Mouse (Mus musculus): ENCODE results near the gene Creb3l1. TPM values are rescaled to one million over a fixed set of nuclear protein-coding genes. Genes with fewer than 3 reads are reported as not detected.

Gene Creb3l1
- polyA plus RNA-seq, 1 experiment, result 1.7 TPM

DNA sequence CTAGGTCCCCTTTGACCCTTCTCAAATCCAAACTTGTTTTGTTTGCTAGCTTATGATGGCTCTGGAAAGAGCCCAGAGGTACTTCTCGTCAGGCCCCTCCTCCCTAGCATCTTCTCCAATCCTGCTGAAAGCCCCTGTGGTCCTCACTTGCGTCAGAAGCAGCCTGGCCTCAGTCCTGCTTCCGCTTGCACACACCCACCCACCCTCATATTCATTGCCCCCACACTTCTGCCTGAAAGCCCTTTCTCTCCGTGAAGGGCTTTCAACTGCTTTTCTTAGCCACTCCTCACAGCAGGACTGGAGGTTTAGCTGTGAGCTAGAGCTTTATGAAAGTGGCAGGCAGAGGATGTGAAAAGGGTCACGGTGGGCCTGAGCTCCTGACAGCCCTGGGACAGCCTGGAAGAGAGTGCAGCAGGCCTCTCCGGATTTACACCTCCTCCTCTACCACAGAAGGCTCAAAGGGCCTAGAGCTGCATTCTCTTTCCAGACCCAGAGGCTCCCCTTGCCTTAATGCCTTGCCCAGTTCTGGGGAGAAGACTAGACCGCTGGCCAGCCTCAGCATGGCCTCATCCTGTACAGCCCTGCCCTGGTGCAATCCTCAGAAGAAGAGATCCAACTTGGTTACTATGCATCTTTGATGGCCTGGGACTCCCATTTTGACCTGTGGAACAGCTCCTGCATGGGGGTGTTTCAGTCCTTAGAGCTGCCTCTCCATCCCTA lies 50.7 kb downstream of the Creb3l1 start:
- no peak overlapping the region for H3K27ac ChIP-seq (ENCODE audit: control insufficient read depth, insufficient read depth, low read depth, low read length, poor library complexity)
- TF ChIP-seq CTCF (IDR thresholded peaks at IDR 0.05; ENCODE audit: control insufficient read depth, insufficient read depth, low read length), result no peak
- TF ChIP-seq POLR2A (IDR thresholded peaks at IDR 0.05; ENCODE audit: borderline replicate concordance, control insufficient read depth, low read depth, low read length), result no peak
- 76% methylated on average over 7 of the region's 7 CpGs for WGBS
- no peaks in the 10 kb centered on the region for H3K4me1 ChIP-seq (ENCODE audit: control insufficient read depth, insufficient read depth, low read length)
- H3K4me3 ChIP-seq (replicated peaks; ENCODE audit: control insufficient read depth, low read depth, low read length), result no peak overlapping the region

DNA sequence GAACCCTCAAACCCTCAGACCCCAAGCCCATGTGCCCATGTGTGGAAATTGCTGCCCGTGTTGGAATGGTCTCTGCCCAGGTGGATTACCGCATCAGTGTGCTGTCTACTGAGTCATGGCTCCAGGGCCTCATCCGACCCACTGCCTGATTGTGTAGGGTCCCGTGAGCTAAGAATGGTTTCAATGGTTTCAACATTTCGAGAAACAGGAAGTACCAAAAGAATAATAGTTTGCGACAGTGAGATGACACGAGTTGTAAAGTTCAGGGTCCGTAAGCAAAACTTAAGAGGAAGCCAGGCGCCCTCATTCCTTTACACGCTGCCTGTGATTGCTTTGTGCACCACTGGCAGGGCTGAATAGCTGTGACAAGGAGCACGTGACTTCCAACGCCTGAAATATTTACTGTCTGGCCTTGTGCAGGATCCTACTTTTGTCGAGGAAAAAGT lies 52.2 kb downstream of the Creb3l1 start:
- 1% methylated on average over 13 of the region's 13 CpGs for WGBS
- Histone ChIP-seq H3K4me3 (replicated peaks; ENCODE audit: control insufficient read depth, low read depth, low read length) (peak overlapping the region; percentile 10), H3K27ac (ENCODE audit: control insufficient read depth, insufficient read depth, low read depth, low read length, poor library complexity) (peak overlapping the region; percentile 72), H3K4me1 (ENCODE audit: control insufficient read depth, insufficient read depth, low read length) (peaks cover 1% of the 10 kb centered on the region; the same call in 1 of the 2 replicates)
- TF ChIP-seq POLR2A (IDR thresholded peaks at IDR 0.05; ENCODE audit: borderline replicate concordance, control insufficient read depth, low read depth, low read length) (no peak), CTCF (IDR thresholded peaks at IDR 0.05; ENCODE audit: control insufficient read depth, insufficient read depth, low read length) (no peak)

DNA sequence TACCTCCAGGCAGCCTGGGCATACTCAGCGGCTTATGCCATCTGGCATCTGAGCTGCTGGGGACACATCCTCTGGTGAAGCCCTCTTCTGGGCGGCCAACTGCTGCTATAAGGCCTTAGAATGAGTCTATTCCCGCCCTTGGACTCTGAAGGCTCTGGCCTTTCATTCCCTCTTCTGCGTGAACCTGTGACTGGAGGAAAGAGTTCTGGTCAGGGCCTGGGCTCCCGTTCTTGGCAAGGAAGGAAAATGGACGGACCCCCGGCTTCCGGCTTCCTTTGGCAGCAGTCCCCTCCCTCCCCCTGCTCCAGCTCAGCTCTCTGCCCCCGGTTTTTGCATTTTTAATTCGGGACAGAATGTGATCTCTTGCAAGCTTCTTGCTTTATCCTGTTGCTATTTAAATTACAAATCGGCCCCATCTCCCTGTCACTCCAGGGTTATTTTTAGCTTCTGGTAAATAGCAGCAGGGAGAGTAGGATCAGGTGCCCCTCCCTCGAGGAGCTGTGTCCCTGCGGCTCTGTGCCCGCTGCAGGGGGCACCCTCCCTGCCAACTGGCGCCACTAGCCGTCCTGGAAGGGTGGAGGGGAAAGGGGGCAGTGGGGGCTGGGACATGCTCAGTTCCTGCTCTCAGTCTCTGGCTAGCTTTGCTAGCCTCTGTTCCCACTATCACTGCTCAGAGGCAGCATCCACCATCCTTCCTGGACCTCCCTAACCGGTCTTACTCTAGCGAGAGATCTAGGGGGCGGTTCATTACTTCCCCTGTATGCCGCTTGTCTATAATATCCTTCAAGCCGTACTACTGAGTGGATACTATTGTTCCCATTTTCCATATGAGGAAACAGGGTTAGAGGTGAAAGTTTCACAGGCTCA lies 52.8 kb downstream of the Creb3l1 start:
- peak overlapping the region; percentile 72 for H3K27ac ChIP-seq (ENCODE audit: control insufficient read depth, insufficient read depth, low read depth, low read length, poor library complexity)
- peaks cover 4% of the 10 kb centered on the region for H3K4me1 ChIP-seq (ENCODE audit: control insufficient read depth, insufficient read depth, low read length)
- TF ChIP-seq CTCF (IDR thresholded peaks at IDR 0.05; ENCODE audit: control insufficient read depth, insufficient read depth, low read length), result no peak
- no peak for TF ChIP-seq POLR2A (IDR thresholded peaks at IDR 0.05; ENCODE audit: borderline replicate concordance, control insufficient read depth, low read depth, low read length)
- 24% methylated on average over 21 of the region's 21 CpGs for WGBS
- peak overlapping the region; percentile 10 for H3K4me3 ChIP-seq (replicated peaks; ENCODE audit: control insufficient read depth, low read depth, low read length)

DNA sequence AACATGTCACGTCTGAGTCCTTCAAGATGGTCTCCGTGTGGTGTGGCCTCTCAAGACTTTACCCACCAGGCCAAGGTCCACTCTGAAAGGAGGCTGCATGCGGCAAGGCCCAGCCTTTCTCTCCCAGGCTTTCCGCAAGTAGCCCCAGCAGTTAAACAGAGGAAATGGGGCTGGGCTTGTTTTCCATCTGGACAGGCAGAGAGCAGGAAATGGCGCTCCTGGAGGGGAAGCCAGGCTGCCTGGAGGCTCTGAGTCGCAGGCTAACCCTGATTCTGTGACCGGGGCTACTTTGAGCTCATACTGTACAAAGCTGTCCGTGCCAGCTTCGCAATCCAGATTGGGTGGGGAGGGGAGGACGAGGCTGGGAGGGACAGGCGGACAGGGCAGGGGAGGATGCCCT lies 56.3 kb downstream of the Creb3l1 start:
- 53% methylated on average over 11 of the region's 11 CpGs for WGBS
- no peak overlapping the region for H3K4me3 ChIP-seq (replicated peaks; ENCODE audit: control insufficient read depth, low read depth, low read length)
- no peak for TF ChIP-seq POLR2A (IDR thresholded peaks at IDR 0.05; ENCODE audit: borderline replicate concordance, control insufficient read depth, low read depth, low read length)
- no peak for TF ChIP-seq CTCF (IDR thresholded peaks at IDR 0.05; ENCODE audit: control insufficient read depth, insufficient read depth, low read length)
- H3K4me1 ChIP-seq (ENCODE audit: control insufficient read depth, insufficient read depth, low read length), result peaks cover 7% of the 10 kb centered on the region
- H3K27ac ChIP-seq (ENCODE audit: control insufficient read depth, insufficient read depth, low read depth, low read length, poor library complexity), result no peak overlapping the region

DNA sequence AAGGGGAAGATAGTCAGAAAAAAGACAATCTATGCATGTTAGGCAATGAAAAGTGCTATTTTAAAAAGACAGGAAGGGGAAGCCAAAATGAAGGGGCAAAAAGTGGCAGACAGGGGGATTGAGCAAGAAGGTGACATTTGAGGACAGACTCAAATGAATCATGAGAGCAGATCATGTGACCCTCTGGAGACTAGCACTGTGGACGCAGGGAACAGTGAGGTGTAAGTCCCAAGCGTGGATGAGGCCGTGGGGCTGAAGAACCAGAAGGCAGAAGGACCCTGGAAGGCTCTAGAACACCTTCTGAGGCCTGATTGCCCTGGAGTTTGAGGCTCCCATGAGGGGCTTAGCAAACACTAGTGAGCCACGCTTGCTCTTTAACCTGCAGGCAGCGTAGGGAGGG lies 57.9 kb downstream of the Creb3l1 start:
- Histone ChIP-seq H3K4me1 (ENCODE audit: control insufficient read depth, insufficient read depth, low read length) (peaks cover 9% of the 10 kb centered on the region), H3K4me3 (replicated peaks; ENCODE audit: control insufficient read depth, low read depth, low read length) (no peak overlapping the region), H3K27ac (ENCODE audit: control insufficient read depth, insufficient read depth, low read depth, low read length, poor library complexity) (peak overlapping the region; percentile 42)
- TF ChIP-seq POLR2A (IDR thresholded peaks at IDR 0.05; ENCODE audit: borderline replicate concordance, control insufficient read depth, low read depth, low read length), result no peak
- no peak for TF ChIP-seq CTCF (IDR thresholded peaks at IDR 0.05; ENCODE audit: control insufficient read depth, insufficient read depth, low read length)
- WGBS, result 43% methylated on average over 5 of the region's 5 CpGs

DNA sequence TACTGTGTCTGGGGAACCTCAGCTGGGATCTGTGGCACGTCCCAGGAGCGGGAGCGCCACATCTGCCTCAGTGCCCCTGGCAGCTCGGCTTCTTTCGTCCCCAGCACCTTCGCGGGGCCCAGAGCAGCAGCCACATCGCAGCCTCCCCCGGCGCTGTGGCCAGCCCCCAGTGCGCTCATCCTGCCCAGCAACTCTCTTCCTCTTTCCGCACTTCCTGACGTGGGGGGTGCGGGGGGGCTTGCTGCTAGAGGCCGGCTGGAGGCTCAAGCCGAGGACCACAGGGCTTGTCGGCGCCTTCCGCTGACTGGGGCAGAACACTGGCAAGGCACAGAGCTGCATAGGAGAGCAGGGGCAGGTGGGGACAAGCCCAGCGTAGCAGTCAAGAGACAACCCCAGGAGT lies 58.9 kb downstream of the Creb3l1 start:
- WGBS, result under 1% methylated on average over 20 of the region's 20 CpGs
- H3K4me1 ChIP-seq (ENCODE audit: control insufficient read depth, insufficient read depth, low read length), result peaks cover 11% of the 10 kb centered on the region
- TF ChIP-seq CTCF (IDR thresholded peaks at IDR 0.05; ENCODE audit: control insufficient read depth, insufficient read depth, low read length) (no peak), POLR2A (IDR thresholded peaks at IDR 0.05; ENCODE audit: borderline replicate concordance, control insufficient read depth, low read depth, low read length) (peak; percentile 84; the same call in 1 of the 2 replicates)
- H3K4me3 ChIP-seq (replicated peaks; ENCODE audit: control insufficient read depth, low read depth, low read length), result peak overlapping the region; percentile 91
- peak overlapping the region; percentile 96 for H3K27ac ChIP-seq (ENCODE audit: control insufficient read depth, insufficient read depth, low read depth, low read length, poor library complexity)

DNA sequence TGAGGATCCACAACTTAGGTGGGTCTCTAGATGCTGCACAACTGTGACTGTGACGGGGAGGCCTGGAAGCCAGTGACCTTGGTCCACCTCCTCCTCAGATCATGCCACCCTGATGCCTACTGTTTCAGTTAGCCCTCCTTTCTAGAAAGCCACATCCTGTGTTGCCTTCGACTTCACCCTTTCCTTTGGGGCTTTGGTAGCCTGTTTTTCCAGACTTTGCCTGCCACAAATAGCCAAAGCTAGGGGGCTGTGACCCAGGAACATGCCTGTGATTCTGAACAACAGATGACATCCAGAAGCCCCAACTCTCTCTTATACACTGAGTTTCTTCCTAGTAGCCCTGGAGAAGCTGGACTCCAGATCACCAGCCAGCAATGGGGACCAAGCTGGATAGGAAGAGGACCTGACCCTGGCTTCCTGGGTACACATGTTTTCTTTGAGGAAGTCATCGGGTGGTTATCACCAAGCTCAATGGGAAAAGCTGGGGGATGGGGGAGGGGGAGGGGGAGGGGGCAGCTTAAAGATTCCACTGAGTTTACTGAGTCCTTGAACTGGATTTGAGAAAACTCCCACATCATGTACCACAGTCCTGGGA lies 59.6 kb downstream of the Creb3l1 start:
- H3K27ac ChIP-seq (ENCODE audit: control insufficient read depth, insufficient read depth, low read depth, low read length, poor library complexity), result peak overlapping the region; percentile 96; the same call in 1 of the 2 replicates
- H3K4me3 ChIP-seq (replicated peaks; ENCODE audit: control insufficient read depth, low read depth, low read length), result peak overlapping the region; percentile 91
- 10% methylated on average over 3 of the region's 3 CpGs for WGBS
- TF ChIP-seq CTCF (IDR thresholded peaks at IDR 0.05; ENCODE audit: control insufficient read depth, insufficient read depth, low read length) (no peak), POLR2A (IDR thresholded peaks at IDR 0.05; ENCODE audit: borderline replicate concordance, control insufficient read depth, low read depth, low read length) (no peak)
- H3K4me1 ChIP-seq (ENCODE audit: control insufficient read depth, insufficient read depth, low read length), result peaks cover 11% of the 10 kb centered on the region

DNA sequence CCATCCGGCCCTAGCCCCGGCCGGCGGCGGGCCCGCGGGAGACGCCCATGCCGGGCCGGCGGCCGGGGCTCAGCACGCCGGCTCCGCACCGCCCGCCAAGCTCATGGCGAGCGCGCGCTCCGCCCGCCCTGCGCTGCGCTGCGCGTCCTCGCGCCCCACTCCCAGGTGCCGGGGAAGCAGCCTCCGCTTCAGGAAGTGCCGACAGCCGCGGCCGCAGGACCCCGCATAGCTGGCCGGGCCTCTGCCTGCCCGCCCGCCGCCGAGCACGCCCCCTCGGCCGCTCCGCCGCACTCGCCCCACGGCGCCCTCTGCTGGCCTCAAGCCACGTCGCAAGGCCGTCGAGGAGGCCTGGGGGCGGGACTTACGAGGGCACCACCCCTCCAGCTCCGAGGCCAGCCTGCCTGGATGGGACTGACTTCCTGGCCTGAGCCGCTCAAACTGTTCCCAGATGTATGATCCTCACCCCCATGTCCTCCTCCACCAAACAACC lies 60.8 kb downstream of the Creb3l1 start:
- peaks cover 12% of the 10 kb centered on the region for H3K4me1 ChIP-seq (ENCODE audit: control insufficient read depth, insufficient read depth, low read length)
- H3K27ac ChIP-seq (ENCODE audit: control insufficient read depth, insufficient read depth, low read depth, low read length, poor library complexity), result peak overlapping the region; percentile 86
- 1% methylated on average over 56 of the region's 57 CpGs for whole genome bisulfite sequencing
- H3K4me3 ChIP-seq (replicated peaks; ENCODE audit: control insufficient read depth, low read depth, low read length), result peak overlapping the region; percentile 76
- TF ChIP-seq POLR2A (IDR thresholded peaks at IDR 0.05; ENCODE audit: borderline replicate concordance, control insufficient read depth, low read depth, low read length), result peak; percentile 53; the same call in 1 of the 2 replicates
- peak; percentile 88 for TF ChIP-seq CTCF (IDR thresholded peaks at IDR 0.05; ENCODE audit: control insufficient read depth, insufficient read depth, low read length)
